In genomic region chr2:13938118-13938517, GRCm38 (mm10) we compare ENCODE assay signal across 9 mouse cellular contexts.
DNase-seq lines count a peak whose midpoint lies in the region; ATAC-seq and TF ChIP-seq lines count a peak whose summit lies in the region.
"Had no signal": no experiment of that assay in that cellular context is flagged by ENCODE, and none has a peak within 500 bp of the region (broad histone marks: within the 10 kb centered on the region; RNA-seq: fewer than 3 reads in every experiment).

No protein-coding gene starts in this region.

- TF ChIP-seq EP300 in liver, embryonic 14.5 days (IDR thresholded peaks at IDR 0.05; ENCODE audit: low read depth) = no peak

- H3K4me1 ChIP-seq in liver, embryonic 14.5 days (replicated peaks; ENCODE audit: control insufficient read depth in 2 of 2, insufficient read depth in 2 of 2, low read length in 1 of 2) = no peaks in the 10 kb centered on the region

- H3K36me3 ChIP-seq in liver, embryonic 14.5 days (replicated peaks; ENCODE audit: control insufficient read depth, insufficient read depth, low read depth) = no peaks in the 10 kb centered on the region

- H3K9me3 ChIP-seq in liver, embryonic 14.5 days (ENCODE audit: control insufficient read depth, low read length) = no peaks in the 10 kb centered on the region

- H3K9ac ChIP-seq in liver, embryonic 14.5 days (replicated peaks) = no peak overlapping the region

- WGBS in liver, embryonic 14.5 days (ENCODE audit: insufficient replicate concordance) = 35% methylated on average over 2 of the region's 2 CpGs

- H3K27me3 ChIP-seq in liver, embryonic 14.5 days (ENCODE audit: control insufficient read depth, insufficient read depth, low read length) = no peaks in the 10 kb centered on the region

- peak; percentile 6 to 16 for DNase-seq in cerebellum, postnatal 14 days
- DNase-seq in cerebellum, adult 9-10 months = no peak
- DNase-seq in liver, embryonic 14.5 days (ENCODE audit: low read depth in 3 of 3, low spot score in 3 of 3) = no peak
- no peak for DNase-seq in liver
- DNase-seq in R1 (ENCODE audit: low read depth, low spot score) = peak; percentile 37
- DNase-seq in gastrocnemius, postnatal 4 days (ENCODE audit: low spot score in 2 of 2) = no peak
- no peak for DNase-seq in spleen, postnatal 4 days (ENCODE audit: low spot score in 2 of 2)

- ATAC-seq in liver, embryonic 14.5 days (ENCODE audit: insufficient read depth) = no peak
- ATAC-seq in megakaryocyte-erythroid progenitor cell, adult 5-6 weeks (replicated peaks; ENCODE audit: low FRiP score, low TSS enrichment, poor library complexity, severe bottlenecking) = peak; percentile 71

- no peak overlapping the region for H3K4me3 ChIP-seq in liver, embryonic 14.5 days (ENCODE audit: insufficient read depth in 1 of 2, low read depth in 2 of 2, low read length in 2 of 2)
- H3K4me3 ChIP-seq: myocyte had no signal

- TF ChIP-seq CTCF in liver, embryonic 14.5 days (IDR thresholded peaks at IDR 0.05; ENCODE audit: low read depth) = peak; percentile 37; the same call in 1 of the 2 replicates

- H3K27ac ChIP-seq in liver, embryonic 14.5 days = no peak overlapping the region

- H3K4me2 ChIP-seq in liver, embryonic 14.5 days (ENCODE audit: low read depth) = no peak overlapping the region

Comparison
In these comparisons a context has a peak if more than half of its experiments do, and no peak if none do; other contexts are left out.
1. DNase-seq: peak in cerebellum, postnatal 14 days (2 of 2) and R1 (single experiment); none in cerebellum, adult 9-10 months (single experiment), liver, embryonic 14.5 days (0 of 3), liver (single experiment), gastrocnemius, postnatal 4 days (0 of 2) and spleen, postnatal 4 days (0 of 2).